Mouse (Mus musculus): ENCODE results near the gene Pygo2. TPM values are rescaled to one million over a fixed set of nuclear protein-coding genes. Genes with fewer than 3 reads are reported as not detected.

Gene Pygo2
- polyA plus RNA-seq (2012; ENCODE audit: low replicate concordance): 423 and 488 TPM in 2 replicates

GRCm38 (mm10) chr3:89430171-89431159 lies at the start of gene Pygo2:
Gene Pygo2 (plus strand): TSS chr3:89430214.

GRCm38 (mm10) chr3:89394006-89394893 lies 35.8 kb upstream of the Pygo2 start, which contains the start of gene Zbtb7b:
Gene Zbtb7b (minus strand): TSS chr3:89394776.

GRCm38 (mm10) chr3:89402693-89403092 lies 27.3 kb upstream of the Pygo2 start, which contains the start of gene Lenep:
Gene Lenep (minus strand): TSS chr3:89402793.

GRCm38 (mm10) chr3:89411490-89412393 lies 18.3 kb upstream of the Pygo2 start, which contains the start of gene Flad1:
Gene Flad1 (minus strand): TSS chr3:89411870.

GRCm38 (mm10) chr3:89418170-89418860 lies 11.7 kb upstream of the Pygo2 start, which contains the start of the genes Cks1b and Shc1:
Gene Cks1b (minus strand): TSS chr3:89418383.
Gene Shc1 (plus strand): TSS chr3:89418443.

GRCm38 (mm10) chr3:89436176-89437113 lies 6.4 kb downstream of the Pygo2 start, which contains the start of gene Pbxip1:
Gene Pbxip1 (plus strand): TSS chr3:89436706.

GRCm38 (mm10) chr3:89454401-89455177 lies 24.6 kb downstream of the Pygo2 start, which contains the start of gene Pmvk:
Gene Pmvk (plus strand): TSS chr3:89454541.

Other genes with a start within 250 kb of the Pygo2 start
- 55.0 and 89.5 TPM in 2 replicates for gene Fam189b, start 247.1 kb upstream of the Pygo2 start, polyA plus RNA-seq (2012; ENCODE audit: low replicate concordance)
- 5.4 and 6.8 TPM in 2 replicates for gene Gba, start 227.3 kb upstream of the Pygo2 start, polyA plus RNA-seq (2012; ENCODE audit: low replicate concordance)
- 0.07 and 0.12 TPM in 2 replicates for gene Thbs3, start 215.0 kb upstream of the Pygo2 start, polyA plus RNA-seq (2012; ENCODE audit: low replicate concordance)
- 448 and 636 TPM in 2 replicates for gene Mtx1, start 203.1 kb upstream of the Pygo2 start, polyA plus RNA-seq (2012; ENCODE audit: low replicate concordance)
- 0.77 TPM in 1 of 2 replicates, not detected in the other for gene Muc1, start 201.2 kb upstream of the Pygo2 start, polyA plus RNA-seq (2012; ENCODE audit: low replicate concordance)
- gene Krtcap2, start 184.2 kb upstream of the Pygo2 start, polyA plus RNA-seq (2012; ENCODE audit: low replicate concordance): 48.3 and 213 TPM in 2 replicates
- 2.6 and 5.4 TPM in 2 replicates for gene Trim46, start 183.9 kb upstream of the Pygo2 start, polyA plus RNA-seq (2012; ENCODE audit: low replicate concordance)
- gene Dpm3, start 170.9 kb upstream of the Pygo2 start, polyA plus RNA-seq (2012; ENCODE audit: low replicate concordance): 175 and 302 TPM in 2 replicates
- gene Slc50a1, start 159.6 kb upstream of the Pygo2 start, polyA plus RNA-seq (2012; ENCODE audit: low replicate concordance): 10.0 and 13.3 TPM in 2 replicates
- 0.14 and 1.4 TPM in 2 replicates for gene Efna1, start 149.1 kb upstream of the Pygo2 start, polyA plus RNA-seq (2012; ENCODE audit: low replicate concordance)
- gene Efna3, start 107.2 kb upstream of the Pygo2 start, polyA plus RNA-seq (2012; ENCODE audit: low replicate concordance): not detected in 2 replicates
- 0.39 and 0.50 TPM in 2 replicates for gene Efna4, start 92.2 kb upstream of the Pygo2 start, polyA plus RNA-seq (2012; ENCODE audit: low replicate concordance)
- 28.1 and 30.7 TPM in 2 replicates for gene Adam15, start 80.2 kb upstream of the Pygo2 start, polyA plus RNA-seq (2012; ENCODE audit: low replicate concordance)
- not detected in 2 replicates for gene Dcst2, start 68.2 kb upstream of the Pygo2 start, polyA plus RNA-seq (2012; ENCODE audit: low replicate concordance)
- not detected in 2 replicates for gene Dcst1, start 65.0 kb upstream of the Pygo2 start, polyA plus RNA-seq (2012; ENCODE audit: low replicate concordance)
- 48.8 and 81.5 TPM in 2 replicates for gene Zbtb7b, start 35.4 kb upstream of the Pygo2 start, polyA plus RNA-seq (2012; ENCODE audit: low replicate concordance)
- gene Lenep, start 27.4 kb upstream of the Pygo2 start, polyA plus RNA-seq (2012; ENCODE audit: low replicate concordance): not detected in 2 replicates
- gene Flad1, start 18.3 kb upstream of the Pygo2 start, polyA plus RNA-seq (2012; ENCODE audit: low replicate concordance): 6.2 and 29.0 TPM in 2 replicates
- gene Cks1b, start 11.8 kb upstream of the Pygo2 start, polyA plus RNA-seq (2012; ENCODE audit: low replicate concordance): 26.6 and 26.7 TPM in 2 replicates
- gene Shc1, start 11.8 kb upstream of the Pygo2 start, polyA plus RNA-seq (2012; ENCODE audit: low replicate concordance): 159 TPM in 2 replicates
- 12.7 and 17.4 TPM in 2 replicates for gene Pbxip1, start 6.5 kb downstream of the Pygo2 start, polyA plus RNA-seq (2012; ENCODE audit: low replicate concordance)
- gene Pmvk, start 24.3 kb downstream of the Pygo2 start, polyA plus RNA-seq (2012; ENCODE audit: low replicate concordance): 1.3 and 13.0 TPM in 2 replicates
- 0.07 TPM in 1 of 2 replicates, not detected in the other for gene Kcnn3, start 90.0 kb downstream of the Pygo2 start, polyA plus RNA-seq (2012; ENCODE audit: low replicate concordance)